Mouse (Mus musculus) embryo, embryonic 11.5 days (tissue): ENCODE measurements around the gene Bod1.

Experiments used
- DNase-seq: peaks from one replicate; pipeline ENCODE4 v3.0.0-alpha.2; 2012; ENCODE audit warnings: low read depth, low spot score

The Bod1 gene

DNA sequence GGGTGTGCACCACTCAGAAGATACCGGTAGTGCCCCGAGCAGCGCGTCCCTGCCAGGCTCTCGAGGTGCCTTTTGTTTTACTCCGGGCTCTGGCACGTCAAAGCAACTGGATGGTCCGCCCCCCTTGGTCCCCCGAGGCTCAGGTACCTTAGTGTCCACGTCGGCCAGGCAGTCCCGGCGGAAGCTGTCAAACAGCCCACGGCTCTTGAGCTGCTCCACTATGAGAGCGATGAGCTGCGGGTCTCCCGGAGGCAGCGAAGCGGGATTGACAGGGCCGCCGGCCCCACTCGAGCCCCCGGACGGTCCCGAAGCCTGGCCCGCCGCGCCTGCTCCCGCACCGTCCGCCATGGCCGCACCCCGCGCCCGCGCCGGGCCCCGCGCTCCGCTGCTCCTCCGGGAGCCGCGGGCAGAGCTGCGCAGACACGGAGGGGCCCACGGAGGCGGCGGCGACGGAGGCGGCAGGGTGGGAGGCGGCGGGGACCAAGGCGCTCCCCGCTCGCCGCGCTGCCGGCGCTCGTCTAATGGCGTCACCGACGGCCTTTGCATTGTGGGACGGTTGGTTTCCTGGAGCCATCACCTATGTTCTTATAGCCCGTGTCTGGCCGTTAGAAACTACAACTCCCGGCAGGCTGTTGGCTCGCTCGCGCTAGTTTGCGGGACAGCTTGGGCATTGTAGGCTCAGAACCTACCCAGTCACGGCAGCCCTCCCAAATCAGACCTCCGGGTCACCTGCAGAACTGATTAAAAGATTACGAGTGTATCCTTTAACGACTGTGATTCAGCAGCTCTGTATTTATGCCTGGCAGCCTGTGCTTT, at the start of gene Bod1:
TSS of gene Bod1 (minus strand) at position 532 of the 816 bp plus-strand sequence.
- peak; percentile 85 for DNase-seq

DNA sequence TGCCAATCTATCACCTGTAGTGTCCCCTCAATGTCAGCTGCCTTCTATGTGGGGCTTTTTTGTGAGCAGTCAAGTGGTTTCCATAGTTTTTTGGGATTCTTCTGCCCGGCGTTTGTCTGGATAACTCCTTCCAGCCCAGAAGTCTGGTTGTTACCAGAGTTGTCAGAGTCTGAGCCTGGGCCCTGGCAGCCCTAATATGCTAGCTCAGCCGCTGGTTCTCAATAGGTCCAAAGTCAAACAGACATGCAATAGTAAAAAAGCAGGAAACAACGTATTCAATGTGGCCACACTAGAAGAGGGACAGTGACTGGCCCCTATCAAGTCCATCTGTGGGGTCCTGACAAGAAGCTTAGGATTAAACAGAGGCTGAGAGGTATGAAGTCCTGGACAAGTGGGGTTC, 47.4 kb upstream of the Bod1 start:
- DNase-seq: no peak

DNA sequence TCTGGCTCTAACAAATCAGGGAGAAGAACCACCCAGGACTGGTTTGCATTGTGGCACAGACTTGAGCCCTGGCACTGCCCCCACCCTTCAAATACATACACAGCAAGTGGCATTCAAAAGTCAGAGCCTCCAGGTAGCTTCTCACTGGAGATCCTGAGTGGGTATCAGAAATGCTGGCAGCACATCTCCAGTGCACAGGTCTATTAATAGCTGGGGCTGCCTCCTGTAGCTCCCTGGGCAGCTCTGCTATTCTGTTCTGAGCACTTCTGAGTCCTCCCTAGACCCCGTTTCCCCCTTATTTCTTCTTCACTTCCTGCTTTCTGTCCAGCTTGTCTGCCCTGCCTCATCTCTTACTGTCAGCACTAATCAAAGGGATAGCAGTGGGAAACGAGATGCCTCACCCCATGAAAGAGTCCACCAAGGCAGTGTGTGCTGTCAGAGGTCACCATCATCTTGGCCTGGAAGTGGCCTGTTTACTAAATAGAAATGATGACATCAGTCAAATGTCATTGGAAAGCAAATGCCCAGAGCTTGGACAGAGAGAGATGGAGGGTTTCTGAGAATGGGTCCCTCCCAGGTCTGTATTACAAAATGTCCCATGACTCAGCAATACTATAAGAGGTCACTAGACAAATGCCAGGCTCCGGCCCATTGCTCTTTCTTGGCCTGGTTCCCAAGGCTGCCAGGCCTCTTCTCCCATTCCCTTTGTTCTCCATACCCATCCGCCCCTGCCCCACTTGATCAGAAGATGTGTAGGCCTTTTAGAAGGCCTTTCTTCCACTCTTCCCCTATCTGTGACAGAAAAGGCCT, 46.4 kb upstream of the Bod1 start:
- DNase-seq: no peak

DNA sequence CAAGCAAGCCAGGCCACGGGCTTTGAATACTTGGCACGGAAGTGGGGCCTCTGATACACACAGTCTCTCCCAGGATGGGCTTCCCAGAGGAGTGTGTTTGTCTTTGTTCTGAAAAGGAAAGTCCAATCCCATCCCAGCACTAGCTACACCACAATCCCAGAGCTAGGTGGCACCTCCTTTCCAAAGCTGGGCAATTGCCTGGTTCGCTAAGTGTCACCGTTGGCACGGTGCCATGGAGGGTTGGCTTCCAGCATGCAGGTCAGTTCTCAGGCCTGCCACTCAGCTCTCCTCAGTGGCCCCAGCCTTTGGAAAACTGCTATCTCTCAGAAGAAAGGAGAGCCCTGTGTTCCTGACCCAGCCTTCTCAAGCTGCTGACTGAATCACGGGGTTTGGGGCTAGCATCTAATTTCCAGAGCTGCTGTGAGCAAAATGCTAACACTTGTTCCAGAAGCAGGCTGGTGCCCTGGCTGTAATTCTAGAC, 42.0 kb upstream of the Bod1 start:
- no peak for DNase-seq

DNA sequence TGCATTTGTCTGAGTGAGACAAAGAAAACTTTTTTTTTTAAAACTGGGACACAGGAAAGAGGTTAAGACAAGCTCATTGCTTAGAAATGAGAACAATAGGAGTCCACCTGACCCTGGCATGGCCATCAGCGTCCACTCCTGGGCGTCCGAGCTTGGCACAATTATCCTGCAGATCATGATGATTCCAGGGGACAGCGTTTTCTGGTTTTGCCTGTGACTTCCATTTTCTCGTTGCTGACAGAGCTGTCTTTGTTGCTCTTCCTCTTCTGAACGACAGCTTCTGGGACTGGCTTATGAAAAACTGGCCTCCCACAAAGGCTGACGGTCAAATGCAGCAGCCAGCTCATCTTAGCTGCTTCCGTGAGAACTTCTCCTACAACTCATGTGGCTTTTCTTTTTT, 41.4 kb upstream of the Bod1 start:
- DNase-seq: no peak

DNA sequence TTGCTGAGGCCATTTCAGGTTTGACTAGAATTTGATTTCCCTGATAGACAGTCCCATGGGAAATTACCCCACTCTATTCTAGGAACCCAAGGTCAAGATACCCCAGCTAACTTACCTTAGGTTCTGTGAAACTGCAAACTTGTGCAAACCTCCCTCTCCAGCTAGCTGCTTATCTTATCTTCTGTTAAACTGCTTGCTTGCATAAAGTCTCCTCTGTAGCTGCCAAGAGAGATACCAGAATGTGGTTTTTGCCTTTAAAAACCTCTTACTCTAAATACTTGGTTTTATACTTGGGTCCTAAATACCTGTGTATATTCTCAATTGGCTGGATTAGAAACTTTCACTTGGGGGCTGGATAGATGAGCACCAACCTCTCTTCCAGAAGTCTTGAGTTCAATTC, 36.1 kb upstream of the Bod1 start:
- DNase-seq: no peak

DNA sequence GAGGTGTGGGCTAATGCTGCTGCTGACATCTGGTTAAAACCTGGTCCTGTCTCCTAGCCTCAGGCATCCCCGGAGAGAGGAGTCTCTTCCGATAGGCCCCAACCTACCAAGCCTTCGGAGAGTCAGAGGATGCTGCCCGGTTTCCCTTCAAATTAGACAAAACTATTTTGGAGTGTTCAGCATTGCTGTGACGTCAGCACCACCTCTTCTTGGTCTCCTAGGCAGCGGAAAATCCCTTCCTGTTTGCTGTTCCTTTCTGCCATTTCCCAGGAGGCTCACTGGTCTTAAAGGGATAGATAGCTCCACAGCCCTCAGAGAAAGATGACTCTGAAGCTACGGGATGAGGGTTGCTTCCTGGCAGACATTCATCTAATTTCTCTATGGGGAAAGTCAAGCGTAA, 31.5 kb upstream of the Bod1 start:
- DNase-seq: no peak

DNA sequence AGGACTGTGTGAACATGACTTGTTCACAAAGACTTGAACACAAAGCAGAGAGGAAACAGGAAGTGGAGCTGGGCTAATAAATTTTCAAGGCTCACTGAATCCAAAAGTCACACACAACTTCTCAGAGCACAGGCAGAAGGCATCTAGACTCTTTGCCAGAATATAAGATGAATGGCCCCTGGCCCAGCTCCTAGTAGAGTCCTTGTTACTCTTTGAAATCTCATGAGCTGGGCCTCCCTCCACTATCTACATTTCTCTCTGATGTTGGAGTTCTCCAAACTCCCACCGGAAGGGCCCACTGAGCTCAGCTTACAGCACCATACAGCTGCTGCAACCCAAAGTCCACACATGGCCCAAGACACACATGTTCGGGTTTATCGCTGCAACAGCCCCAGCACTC, 30.2 kb upstream of the Bod1 start:
- no peak for DNase-seq

DNA sequence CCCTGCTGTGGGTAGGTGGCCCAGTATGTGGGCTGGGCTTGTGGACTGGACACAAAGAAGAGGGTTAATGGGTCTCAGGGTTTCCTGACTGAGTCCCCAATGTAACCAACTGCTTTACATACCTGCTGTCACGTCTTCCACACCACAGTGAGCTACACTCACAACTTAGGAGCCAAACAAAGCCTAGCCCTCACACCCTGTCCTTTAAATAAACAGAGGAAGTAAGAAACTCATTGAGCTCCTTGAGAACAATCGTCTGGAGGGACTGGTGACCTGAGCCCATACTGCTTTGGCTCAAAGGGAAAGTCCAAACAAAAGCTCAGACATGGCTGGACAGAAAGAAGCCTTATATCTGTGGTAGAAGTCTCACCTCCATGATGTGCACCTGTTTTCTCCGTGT, 27.8 kb upstream of the Bod1 start:
- no peak for DNase-seq

DNA sequence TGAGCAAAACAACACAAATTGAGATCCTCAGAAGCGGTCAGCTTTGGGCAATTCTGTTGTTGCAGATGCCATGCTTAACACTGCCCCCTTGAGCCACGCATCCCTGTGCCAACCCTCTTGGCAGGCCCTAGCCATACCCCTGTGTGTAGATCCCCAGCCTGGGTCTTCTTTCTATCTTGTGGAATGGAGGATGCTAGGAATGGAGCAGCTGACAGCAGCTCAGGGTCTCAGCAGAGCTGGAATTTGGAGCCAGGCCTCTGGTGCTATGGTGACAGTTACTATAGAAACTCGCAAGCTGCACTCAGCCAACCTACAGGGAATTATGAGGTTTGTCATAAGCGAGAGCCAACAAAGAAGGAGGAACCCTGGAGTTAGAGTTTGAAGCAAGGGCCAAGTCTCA, 23.1 kb upstream of the Bod1 start:
- DNase-seq: no peak

DNA sequence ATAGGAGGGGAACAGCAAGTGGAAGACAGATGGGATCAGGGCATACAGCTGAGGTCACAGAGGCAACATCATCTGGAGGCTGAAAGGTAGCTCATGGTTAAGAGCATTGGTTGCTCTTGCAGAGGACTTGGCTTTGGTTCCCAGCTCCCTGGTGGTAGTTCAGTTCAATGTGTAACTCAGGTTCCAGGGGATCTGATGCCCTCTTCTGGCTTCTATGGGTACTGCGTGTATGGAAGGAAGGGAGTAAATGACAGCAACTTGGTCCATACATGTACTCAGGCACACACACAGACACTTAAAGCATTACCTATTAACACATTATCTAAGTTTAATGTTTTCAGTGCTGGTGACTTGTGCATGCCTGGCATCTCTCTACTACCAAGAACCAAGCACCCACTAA, 22.4 kb upstream of the Bod1 start:
- no peak for DNase-seq

DNA sequence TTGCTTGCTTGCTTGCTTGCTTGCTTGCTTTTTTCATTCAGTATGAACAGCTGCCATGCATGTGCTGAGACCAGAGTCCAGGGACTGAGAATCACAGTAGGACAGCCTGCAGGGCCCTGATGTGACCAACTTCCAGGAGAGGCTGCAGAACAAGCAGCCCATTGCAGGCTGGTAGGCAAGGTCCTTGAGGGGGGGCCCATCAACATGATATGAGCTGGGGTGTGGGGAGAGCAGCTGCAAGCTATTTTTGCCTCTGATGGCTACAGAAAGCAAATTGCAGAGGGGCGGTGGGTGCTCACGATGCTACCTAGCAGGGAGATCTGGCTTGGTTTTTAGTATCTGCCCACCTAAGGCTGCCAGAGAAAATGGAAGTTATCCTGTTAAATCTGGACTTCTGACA, 21.6 kb upstream of the Bod1 start:
- no peak for DNase-seq

DNA sequence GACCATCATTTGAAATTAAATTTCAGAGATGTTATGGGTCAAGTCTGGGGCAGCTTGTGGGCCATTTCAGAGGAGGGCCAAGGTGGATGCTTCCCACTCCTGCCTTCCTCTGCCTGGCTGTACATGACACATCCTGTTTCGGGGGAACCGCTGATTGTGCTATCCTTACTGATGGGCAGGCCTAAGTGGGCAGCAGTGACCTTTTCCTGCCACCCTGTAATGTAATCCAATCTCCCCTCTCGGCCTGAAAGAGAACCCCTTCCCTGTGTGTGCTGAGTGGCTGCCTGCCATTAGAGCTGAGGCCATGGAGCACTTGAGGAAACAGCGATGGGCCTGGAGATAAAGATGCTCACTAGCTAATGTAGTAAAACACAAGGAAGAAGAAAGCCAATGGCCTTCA, 17.3 kb upstream of the Bod1 start:
- DNase-seq: no peak

DNA sequence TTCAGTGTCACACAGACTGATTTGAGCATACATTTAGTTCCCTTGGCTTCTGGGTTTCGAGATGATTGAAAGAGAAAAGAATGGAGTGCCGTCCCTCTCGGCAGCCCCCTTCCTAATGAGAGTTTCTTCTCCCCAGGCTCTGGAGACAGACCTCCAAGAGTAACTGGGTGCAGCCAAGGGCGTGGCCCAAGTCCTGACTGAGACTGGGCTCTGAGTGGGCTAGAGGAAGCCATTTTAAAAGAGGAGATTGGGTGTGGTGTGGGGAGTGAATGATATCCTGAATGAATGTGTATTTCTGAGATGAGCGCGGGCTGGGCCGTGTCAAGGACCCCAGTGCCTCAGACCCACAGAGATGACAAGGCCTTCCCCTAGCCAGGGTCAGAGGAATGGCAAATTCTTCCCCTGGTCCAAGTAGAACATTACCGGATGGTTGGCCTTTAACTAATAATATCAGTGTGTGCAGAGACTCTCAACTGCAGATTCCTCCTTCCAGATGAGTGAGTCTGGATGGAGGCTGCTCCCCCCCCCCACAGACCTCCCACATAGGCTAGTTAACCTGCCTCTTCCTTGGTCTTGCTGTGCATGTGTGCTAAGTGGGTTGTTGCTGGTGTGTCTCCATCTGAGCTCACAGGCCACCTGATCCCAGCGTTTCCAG, 13.4 kb upstream of the Bod1 start:
- DNase-seq: no peak

DNA sequence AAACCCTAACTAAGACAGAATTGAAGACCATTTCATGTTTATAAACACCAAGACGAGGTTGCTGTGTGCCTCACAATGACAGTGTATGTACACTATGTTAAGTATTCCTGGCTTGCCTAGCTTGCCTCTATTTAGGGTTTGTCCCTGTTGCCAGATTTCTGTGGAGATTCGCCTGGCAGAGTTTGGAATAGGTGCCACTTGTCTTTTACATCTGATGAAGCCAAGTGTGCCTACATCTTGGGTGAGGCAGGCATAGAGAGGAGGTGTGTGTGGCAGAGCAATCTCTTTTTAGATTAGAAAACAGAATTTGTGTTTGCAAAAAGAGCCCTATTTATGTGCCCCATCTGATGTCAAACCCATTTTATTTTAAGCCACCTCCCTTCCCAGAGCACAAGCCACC, 12.4 kb upstream of the Bod1 start:
- no peak for DNase-seq

DNA sequence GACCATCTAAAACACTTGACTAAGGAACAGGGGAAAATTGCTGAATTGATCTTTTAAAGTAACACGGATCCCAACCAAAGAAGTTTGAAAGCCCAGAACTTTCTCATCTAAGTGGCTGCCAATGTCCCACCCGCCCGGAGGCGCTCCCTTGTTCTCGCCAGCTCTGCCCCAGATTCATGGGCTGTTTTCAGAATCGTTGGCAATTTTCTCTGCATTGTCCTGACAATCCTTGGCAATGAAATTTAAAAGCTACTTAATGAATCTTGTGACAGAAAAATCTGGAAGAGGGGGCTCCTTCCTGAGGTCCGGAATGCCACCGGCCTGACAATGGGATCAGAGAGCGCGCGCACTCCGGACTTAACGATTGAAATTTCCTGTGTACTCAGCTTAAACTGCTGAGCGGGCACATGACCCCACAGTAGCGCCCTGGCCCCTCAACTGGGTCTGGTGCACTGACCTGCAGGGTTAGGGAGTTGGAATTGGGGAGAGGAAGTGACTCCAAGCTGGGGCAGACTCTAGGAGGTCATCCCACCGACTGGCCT, 8.2 kb upstream of the Bod1 start:
- DNase-seq: no peak

DNA sequence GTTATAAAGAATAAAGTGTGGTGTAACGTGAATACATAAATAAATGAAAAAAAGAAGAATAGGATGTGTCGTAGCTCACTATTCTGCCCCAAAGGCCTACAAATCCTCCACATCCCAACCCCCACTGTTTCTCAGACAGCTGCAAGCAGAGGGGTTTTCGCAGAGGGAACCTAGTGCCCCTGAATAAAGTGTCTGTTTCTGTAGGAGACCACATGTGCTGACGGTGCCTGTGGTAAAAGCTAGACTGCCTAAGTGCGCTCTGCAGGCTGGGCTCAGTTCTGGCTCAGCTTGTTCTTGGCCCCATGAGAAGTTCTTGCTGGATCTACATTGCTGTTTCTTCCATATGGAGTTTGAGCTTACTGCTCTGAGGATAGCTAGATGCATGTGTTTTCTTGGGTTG, 5.6 kb upstream of the Bod1 start:
- DNase-seq: no peak

DNA sequence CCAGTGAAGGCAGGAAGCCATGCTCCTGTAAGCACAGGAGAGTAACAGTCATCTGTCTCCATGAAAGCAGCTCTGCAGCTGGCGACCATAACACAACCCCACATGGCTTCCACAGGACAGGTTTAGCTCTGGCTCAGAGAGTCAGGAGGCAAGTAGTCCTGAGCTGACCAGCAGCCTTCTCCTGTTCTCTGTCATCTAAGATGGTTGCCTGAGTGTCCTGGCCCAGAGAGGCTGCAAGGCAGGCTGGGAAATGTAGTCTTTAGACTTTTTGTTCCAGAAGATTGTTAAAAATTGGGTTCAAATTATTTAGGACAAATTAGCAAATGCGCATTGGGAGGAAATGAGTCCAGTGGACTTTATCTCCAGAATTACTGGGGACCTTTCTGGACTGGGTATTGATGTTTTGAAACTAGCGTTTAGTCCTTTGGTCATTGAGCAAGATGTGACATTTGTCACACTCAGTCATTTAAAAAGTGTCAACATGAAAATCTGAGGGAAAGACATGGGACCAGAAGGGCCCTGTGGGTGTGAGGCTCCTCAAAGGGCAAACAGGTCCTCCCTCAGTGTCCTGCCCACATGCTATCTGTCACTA, 5.1 kb upstream of the Bod1 start:
- DNase-seq: no peak

DNA sequence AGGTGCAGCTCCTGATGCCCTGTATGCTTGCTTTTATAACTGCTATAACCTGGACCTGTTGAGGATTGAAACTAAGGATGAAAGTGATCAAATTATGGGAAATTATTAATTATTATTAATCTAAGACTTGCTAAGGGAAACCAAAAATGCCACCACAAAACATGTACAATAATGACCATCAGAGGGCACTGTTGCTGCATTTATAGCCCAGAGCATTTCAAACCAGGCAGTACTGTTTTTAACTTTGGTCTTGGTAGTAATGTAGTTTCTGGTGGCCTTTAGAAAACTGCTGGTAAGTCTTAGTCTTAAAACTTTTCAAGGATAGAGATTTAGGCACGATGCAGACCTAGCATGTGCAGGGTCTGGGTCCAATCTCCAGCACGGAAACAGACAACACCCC, 3.7 kb upstream of the Bod1 start:
- peak; percentile 46 for DNase-seq

DNA sequence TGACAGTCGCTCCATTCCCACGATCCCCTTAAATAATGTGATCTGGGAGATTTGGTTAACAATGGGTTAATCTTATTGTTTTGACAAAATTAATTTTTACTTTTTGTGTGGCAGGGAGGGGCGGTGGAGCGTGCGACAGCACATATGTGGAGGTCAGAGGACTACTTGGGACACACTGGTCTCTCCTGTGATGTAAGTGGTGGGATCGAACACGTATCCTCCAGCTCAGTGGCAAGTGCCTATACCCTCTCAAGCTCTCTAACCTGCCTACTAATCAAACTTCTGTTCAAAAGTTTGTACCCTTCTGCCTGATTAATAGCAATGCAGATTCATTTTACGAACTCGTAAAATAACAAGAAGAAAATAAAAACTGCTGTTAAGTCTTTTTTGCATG, 482 bp upstream of the Bod1 start:
- no peak for DNase-seq

DNA sequence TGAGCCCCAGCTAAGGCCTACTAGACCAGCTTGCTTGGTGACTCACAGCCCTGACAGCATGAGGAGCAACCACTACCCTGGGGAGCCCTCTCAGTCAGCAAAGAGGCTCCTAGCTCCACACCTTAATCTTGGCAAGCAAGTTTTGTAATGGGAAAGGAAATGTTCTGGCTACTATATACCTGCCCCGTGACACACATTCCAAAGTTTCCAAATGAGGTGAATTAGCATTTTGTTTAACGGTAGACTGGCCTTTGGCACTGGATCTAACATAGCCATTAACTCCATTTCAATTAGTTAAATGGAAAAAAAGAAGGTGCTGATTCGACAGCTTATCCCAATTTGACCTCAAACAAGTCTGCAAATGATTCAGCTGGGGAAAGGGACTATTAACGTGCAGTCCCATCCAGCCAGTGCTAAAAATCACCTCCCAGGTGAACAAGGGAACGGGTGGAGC, 1.2 kb downstream of the Bod1 start:
- DNase-seq: no peak
